Mouse (Mus musculus) heart, embryonic 10.5 days (tissue): ENCODE data around the gene Tmem175. TPM values are rescaled to one million over a fixed set of nuclear protein-coding genes. Genes with fewer than 3 reads are reported as not detected.

Source experiments
- DNase-seq: peaks from one replicate; pipeline ENCODE4 v3.0.0-alpha.2; 2017; ENCODE audit warnings: low spot score
- H3K27ac ChIP-seq: fragments of 300-500 bp; sonication (generic); 2 replicates; pipeline ENCODE4 v1.5.1; 2016; ENCODE audit warnings: mild to moderate bottlenecking
- H3K27me3 ChIP-seq: fragments of 300-500 bp; sonication (generic); 2 replicates; pipeline ENCODE4 v1.6.1; 2016; ENCODE audit warnings: mild to moderate bottlenecking; ENCODE audit not compliant: poor library complexity, insufficient read depth, severe bottlenecking
- H3K36me3 ChIP-seq: fragments of 300-500 bp; sonication (generic); 2 replicates; pipeline ENCODE4 v1.6.1; 2016; ENCODE audit warnings: mild to moderate bottlenecking, moderate library complexity
- H3K4me1 ChIP-seq: fragments of 300-500 bp; sonication (generic); 2 replicates; pipeline ENCODE4 v1.6.1; 2016; ENCODE audit warnings: mild to moderate bottlenecking
- H3K4me3 ChIP-seq: fragments of 300-500 bp; sonication (generic); 2 replicates; pipeline ENCODE4 v1.5.1; 2016; ENCODE audit warnings: mild to moderate bottlenecking, moderate library complexity
- H3K9me3 ChIP-seq: fragments of 300-500 bp; sonication (generic); 2 replicates; pipeline ENCODE4 v1.6.1; 2016; ENCODE audit warnings: mild to moderate bottlenecking, moderate library complexity
- WGBS: fragments of 180-500 bp; shearing (Covaris S2); methylation state at CpG from one replicate; pipeline ENCODE4 v1.1.7; 2016; 5-methylcytosine and 5-hydroxymethylcytosine counted together
- polyA plus RNA-seq: library from polyadenylated mRNA; unstranded; fragments of >200 nt; fragmentation: Nextera tagmentation; extraction: Ambion mirVana; gene quantifications from 2 replicates; pipeline ENCODE4 v1.2.1, GENCODE M21; 2016

The Tmem175 gene
- polyA plus RNA-seq, 1 experiment from 2014 or later: 20.3 TPM

GRCm38 (mm10) chr5:108694352-108695261 lies 65.0 kb downstream of the Tmem175 start:
- H3K4me1 ChIP-seq: peaks cover 61% of the 10 kb centered on the region

GRCm38 (mm10) chr5:108695861-108696260 lies 66.3 kb downstream of the Tmem175 start:
- H3K4me1 ChIP-seq: peaks cover 74% of the 10 kb centered on the region
- H3K27ac ChIP-seq: peak overlapping the region; percentile 36
- H3K9me3 ChIP-seq: no peaks in the 10 kb centered on the region
- H3K27me3 ChIP-seq: peaks cover 5% of the 10 kb centered on the region; the same call in 1 of the 2 replicates
- H3K36me3 ChIP-seq: peaks cover 7% of the 10 kb centered on the region; the same call in 1 of the 2 replicates
- 92% methylated on average over 10 of the region's 12 CpGs for WGBS
- no peak for DNase-seq
- H3K4me3 ChIP-seq: peak overlapping the region; percentile 96; the same call in 1 of the 2 replicates

More at GRCm38 (mm10) chr5:108694352-108695261, 65.0 kb downstream of the Tmem175 start:
- Histone ChIP-seq H3K27ac (peak overlapping the region; percentile 91), H3K4me3 (peak overlapping the region; percentile 96), H3K9me3 (no peaks in the 10 kb centered on the region), H3K36me3 (peaks cover 7% of the 10 kb centered on the region; the same call in 1 of the 2 replicates), H3K27me3 (peaks cover 5% of the 10 kb centered on the region; the same call in 1 of the 2 replicates)
- under 1% methylated on average over 95 of the region's 99 CpGs for WGBS
- DNase-seq: peak; percentile 86

GRCm38 (mm10) chr5:108696542-108696941 lies 67.0 kb downstream of the Tmem175 start:
- DNase-seq: no peak
- Histone ChIP-seq H3K36me3 (peaks cover 7% of the 10 kb centered on the region; the same call in 1 of the 2 replicates), H3K4me3 (no peak overlapping the region), H3K9me3 (no peaks in the 10 kb centered on the region), H3K4me1 (peaks cover 81% of the 10 kb centered on the region), H3K27ac (peak overlapping the region; percentile 36; the same call in 1 of the 2 replicates), H3K27me3 (peaks cover 5% of the 10 kb centered on the region; the same call in 1 of the 2 replicates)
- 80% methylated on average over 3 of the region's 3 CpGs for WGBS

GRCm38 (mm10) chr5:108697341-108697753 lies 67.8 kb downstream of the Tmem175 start:
- Histone ChIP-seq H3K4me1 (peaks cover 80% of the 10 kb centered on the region), H3K27me3 (peaks cover 5% of the 10 kb centered on the region; the same call in 1 of the 2 replicates), H3K9me3 (no peaks in the 10 kb centered on the region), H3K4me3 (no peak overlapping the region), H3K36me3 (peaks cover 10% of the 10 kb centered on the region; the same call in 1 of the 2 replicates), H3K27ac (peak overlapping the region; percentile 26; the same call in 1 of the 2 replicates)
- DNase-seq: no peak
- WGBS: 57% methylated on average over 4 of the region's 4 CpGs

Other genes with a start within 250 kb of the Tmem175 start
- 0.40 TPM in 1 of 2 replicates, not detected in the other for gene Pde6b, start 241.4 kb upstream of the Tmem175 start, polyA plus RNA-seq
- gene Atp5k, start 195.3 kb upstream of the Tmem175 start, polyA plus RNA-seq: 521 and 675 TPM in 2 replicates
- 0.09 and 0.34 TPM in 2 replicates for gene Mfsd7a, start 180.9 kb upstream of the Tmem175 start, polyA plus RNA-seq
- gene Pcgf3, start 168.5 kb upstream of the Tmem175 start, polyA plus RNA-seq: 19.9 and 21.3 TPM in 2 replicates
- 0.64 and 0.70 TPM in 2 replicates for gene Cplx1, start 79.7 kb upstream of the Tmem175 start, polyA plus RNA-seq
- gene Gak, start within 50 bp of the Tmem175 start, polyA plus RNA-seq: 47.0 and 49.4 TPM in 2 replicates
- 15.1 and 16.3 TPM in 2 replicates for gene Idua, start 30.6 kb downstream of the Tmem175 start, polyA plus RNA-seq
- 7.9 and 8.5 TPM in 2 replicates for gene Dgkq, start 39.9 kb downstream of the Tmem175 start, polyA plus RNA-seq
- gene Slc26a1, start 45.8 kb downstream of the Tmem175 start, polyA plus RNA-seq: 0.58 and 0.85 TPM in 2 replicates
- 29.0 and 31.3 TPM in 2 replicates for gene Fgfrl1, start 62.6 kb downstream of the Tmem175 start, polyA plus RNA-seq
- 1.1 TPM in 2 replicates for gene Rnf212, start 145.2 kb downstream of the Tmem175 start, polyA plus RNA-seq
- gene Tmed11, start 165.6 kb downstream of the Tmem175 start, polyA plus RNA-seq: not detected in 2 replicates
- not detected in 2 replicates for gene Vmn2r8, start 179.1 kb downstream of the Tmem175 start, polyA plus RNA-seq
- gene Vmn2r9, start 222.8 kb downstream of the Tmem175 start, polyA plus RNA-seq: not detected in 2 replicates